Mouse (Mus musculus) liver, adult 2 months (tissue): ENCODE results near the gene Trpc1.

Experiments used
- CTCF ChIP-seq: fragments of 200-500 bp; IDR thresholded peaks from 2 replicates; pipeline ENCODE4 v1.5.1; 2011; ENCODE audit warnings: low read depth, low read length, control low read depth
- POLR2A ChIP-seq: fragments of 200-500 bp; IDR thresholded peaks from 2 replicates; pipeline ENCODE4 v1.6.1; 2011; ENCODE audit warnings: low read length, control low read depth; ENCODE audit not compliant: insufficient read depth; ENCODE audit errors: extremely low read depth

GRCm38 (mm10) chr9:95763218-95763617 is 13.0 kb upstream of the Trpc1 start:
- TF ChIP-seq CTCF (no peak), POLR2A (no peak)
